Mouse (Mus musculus): ENCODE measurements at regions not wholly inside any gene's neighbourhood (a gene's known extent, or its start where the extent isn't known, plus 50 kb on each side); places are given as distances from the start of the nearest gene placed in this dataset.

DNA sequence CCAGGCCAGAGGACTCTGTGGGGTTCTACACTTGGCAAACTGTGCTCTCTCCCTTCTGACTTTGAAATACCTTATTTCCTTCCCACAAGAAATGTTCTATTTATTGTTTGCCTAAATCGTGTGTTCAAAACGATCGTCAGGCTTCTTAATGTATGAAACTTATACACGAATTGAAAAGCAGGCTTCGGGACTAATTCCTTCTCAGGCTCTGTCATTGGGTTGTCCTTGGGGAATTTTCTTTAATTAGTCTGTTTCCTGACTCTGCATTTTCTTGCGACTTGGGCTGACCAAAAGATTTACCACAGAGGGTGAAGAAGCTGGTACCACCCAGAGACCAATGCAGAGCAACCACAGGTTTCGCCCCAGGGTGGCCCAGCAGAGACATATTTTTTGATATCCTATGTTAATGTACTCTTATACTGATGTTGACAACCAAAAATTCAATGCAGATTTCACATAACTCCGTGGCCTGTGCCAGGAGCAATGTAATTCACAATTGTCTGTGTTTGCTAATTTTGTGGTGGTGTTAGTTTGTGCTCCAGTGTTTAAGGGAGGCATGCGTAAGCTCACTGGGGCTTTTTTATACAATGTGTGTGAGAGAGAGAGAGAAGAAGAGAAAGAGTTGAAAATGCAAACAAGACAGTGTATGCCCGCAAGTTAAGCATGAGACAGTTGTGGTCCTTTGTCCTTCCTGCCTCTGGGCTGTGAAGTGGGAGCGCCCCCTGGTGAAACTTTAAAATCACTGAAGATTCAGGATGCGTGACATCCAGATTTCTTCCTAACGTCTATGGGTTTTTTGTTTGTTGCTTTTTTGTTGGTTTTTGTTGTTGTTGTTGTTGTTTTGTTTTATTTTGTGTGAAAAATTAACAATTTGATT, 452.7 kb downstream of the Sox2 start:
- TF ChIP-seq CTCF (IDR thresholded peaks at IDR 0.05; ENCODE audit: low read depth, low read length) (no peak), GATA1 (IDR thresholded peaks at IDR 0.05; ENCODE audit: borderline replicate concordance, low read length) (no peak)

Measured in G1E (cell line).